Mouse (Mus musculus): ENCODE measurements around the gene Gm2a. TPM values are rescaled to one million over a fixed set of nuclear protein-coding genes. Genes with fewer than 3 reads are reported as not detected.

Gene Gm2a
- total and polyA plus RNA-seq, 2 experiments from 2014 or later = 46.4 to 50.0 TPM

GRCm38 (mm10) chr11:55117031-55117430 is 19.1 kb downstream of the Gm2a start:
- no peak for ATAC-seq (ENCODE audit: low FRiP score)
- Histone ChIP-seq H3K36me3 (ENCODE audit: insufficient read depth, low read length) (no peaks in the 10 kb centered on the region), H3K9ac (replicated peaks; ENCODE audit: low read length, poor library complexity, severe bottlenecking) (no peak overlapping the region), H3K27ac (ENCODE audit: low read depth, low read length) (no peak overlapping the region), H3K9me3 (ENCODE audit: low read length) (no peaks in the 10 kb centered on the region), H3K27me3 (ENCODE audit: insufficient read depth, low read length) (no peaks in the 10 kb centered on the region), H3K4me1 (ENCODE audit: insufficient read depth, low read length) (peaks cover 3% of the 10 kb centered on the region; the same call in 1 of the 2 replicates), H3K4me3 (ENCODE audit: low read depth, low read length) (no peak overlapping the region), H3K4me2 (ENCODE audit: low read depth, low read length, poor library complexity, severe bottlenecking) (no peak overlapping the region)
- no peak for DNase-seq (ENCODE audit: low spot score)
- 88% methylated on average over 2 of the region's 2 CpGs for WGBS
- no peak for TF ChIP-seq CTCF (IDR thresholded peaks at IDR 0.05)

- Histone ChIP-seq H3K4me1 (ENCODE audit: insufficient read depth, low read length) (peaks cover 3% of the 10 kb centered on the region; the same call in 1 of the 2 replicates), H3K9ac (replicated peaks; ENCODE audit: low read length, poor library complexity, severe bottlenecking) (no peak overlapping the region), H3K27me3 (ENCODE audit: insufficient read depth, low read length) (no peaks in the 10 kb centered on the region), H3K27ac (ENCODE audit: low read depth, low read length) (peak overlapping the region; percentile 69; the same call in 1 of the 2 replicates), H3K4me3 (ENCODE audit: low read depth, low read length) (no peak overlapping the region), H3K9me3 (ENCODE audit: low read length) (no peaks in the 10 kb centered on the region), H3K36me3 (ENCODE audit: insufficient read depth, low read length) (no peaks in the 10 kb centered on the region), H3K4me2 (ENCODE audit: low read depth, low read length, poor library complexity, severe bottlenecking) (no peak overlapping the region)
- no peak for ATAC-seq (ENCODE audit: low FRiP score)
- no peak for DNase-seq (ENCODE audit: low spot score)
- no peak for TF ChIP-seq CTCF (IDR thresholded peaks at IDR 0.05)
These were observed 22.4 kb downstream of the Gm2a start for GRCm38 (mm10) chr11:55120279-55120678.

- no peak for TF ChIP-seq CTCF (IDR thresholded peaks at IDR 0.05)
- Histone ChIP-seq H3K9ac (replicated peaks; ENCODE audit: low read length, poor library complexity, severe bottlenecking) (no peak overlapping the region), H3K36me3 (ENCODE audit: insufficient read depth, low read length) (no peaks in the 10 kb centered on the region), H3K4me3 (ENCODE audit: low read depth, low read length) (no peak overlapping the region), H3K9me3 (ENCODE audit: low read length) (no peaks in the 10 kb centered on the region), H3K27ac (ENCODE audit: low read depth, low read length) (peak overlapping the region; percentile 69), H3K4me1 (ENCODE audit: insufficient read depth, low read length) (peaks cover 3% of the 10 kb centered on the region; the same call in 1 of the 2 replicates), H3K4me2 (ENCODE audit: low read depth, low read length, poor library complexity, severe bottlenecking) (no peak overlapping the region), H3K27me3 (ENCODE audit: insufficient read depth, low read length) (no peaks in the 10 kb centered on the region)
- DNase-seq (ENCODE audit: low spot score) (no peak), ATAC-seq (ENCODE audit: low FRiP score) (no peak)
- 61% methylated on average over 8 of the region's 8 CpGs for WGBS
These were observed 22.9 kb downstream of the Gm2a start for GRCm38 (mm10) chr11:55120821-55121271.

GRCm38 (mm10) chr11:55121430-55121829 is 23.5 kb downstream of the Gm2a start:
- DNase-seq (ENCODE audit: low spot score) (no peak), ATAC-seq (ENCODE audit: low FRiP score) (no peak)
- Histone ChIP-seq H3K9me3 (ENCODE audit: low read length) (no peaks in the 10 kb centered on the region), H3K36me3 (ENCODE audit: insufficient read depth, low read length) (no peaks in the 10 kb centered on the region), H3K4me2 (ENCODE audit: low read depth, low read length, poor library complexity, severe bottlenecking) (no peak overlapping the region), H3K4me3 (ENCODE audit: low read depth, low read length) (no peak overlapping the region), H3K9ac (replicated peaks; ENCODE audit: low read length, poor library complexity, severe bottlenecking) (no peak overlapping the region), H3K27me3 (ENCODE audit: insufficient read depth, low read length) (no peaks in the 10 kb centered on the region), H3K4me1 (ENCODE audit: insufficient read depth, low read length) (peaks cover 3% of the 10 kb centered on the region; the same call in 1 of the 2 replicates), H3K27ac (ENCODE audit: low read depth, low read length) (peak overlapping the region; percentile 69)
- no peak for TF ChIP-seq CTCF (IDR thresholded peaks at IDR 0.05)
- WGBS = 94% methylated on average over 1 of the region's 1 CpGs

- TF ChIP-seq CTCF (IDR thresholded peaks at IDR 0.05) = no peak
- H3K4me2 ChIP-seq (ENCODE audit: low read depth, low read length, poor library complexity, severe bottlenecking) = no peak overlapping the region
- H3K4me3 ChIP-seq (ENCODE audit: low read depth, low read length) = no peak overlapping the region
- H3K27me3 ChIP-seq (ENCODE audit: insufficient read depth, low read length) = no peaks in the 10 kb centered on the region
- 80% methylated on average over 3 of the region's 3 CpGs for WGBS
- H3K36me3 ChIP-seq (ENCODE audit: insufficient read depth, low read length) = no peaks in the 10 kb centered on the region
- no peak overlapping the region for H3K27ac ChIP-seq (ENCODE audit: low read depth, low read length)
- no peak overlapping the region for H3K9ac ChIP-seq (replicated peaks; ENCODE audit: low read length, poor library complexity, severe bottlenecking)
- ATAC-seq (ENCODE audit: low FRiP score) = no peak
- DNase-seq (ENCODE audit: low spot score) = no peak
- H3K9me3 ChIP-seq (ENCODE audit: low read length) = no peaks in the 10 kb centered on the region
- H3K4me1 ChIP-seq (ENCODE audit: insufficient read depth, low read length) = no peaks in the 10 kb centered on the region; the same call in 1 of the 2 replicates
These were observed 28.7 kb downstream of the Gm2a start for GRCm38 (mm10) chr11:55126663-55127062.

GRCm38 (mm10) chr11:55127937-55128336 is 30.0 kb downstream of the Gm2a start:
- H3K9me3 ChIP-seq (ENCODE audit: low read length) = no peaks in the 10 kb centered on the region
- H3K36me3 ChIP-seq (ENCODE audit: insufficient read depth, low read length) = no peaks in the 10 kb centered on the region
- H3K27ac ChIP-seq (ENCODE audit: low read depth, low read length) = no peak overlapping the region
- H3K27me3 ChIP-seq (ENCODE audit: insufficient read depth, low read length) = no peaks in the 10 kb centered on the region
- no peak overlapping the region for H3K4me3 ChIP-seq (ENCODE audit: low read depth, low read length)
- WGBS = 63% methylated on average over 6 of the region's 6 CpGs
- H3K9ac ChIP-seq (replicated peaks; ENCODE audit: low read length, poor library complexity, severe bottlenecking) = no peak overlapping the region
- no peaks in the 10 kb centered on the region; the same call in 1 of the 2 replicates for H3K4me1 ChIP-seq (ENCODE audit: insufficient read depth, low read length)
- no peak for ATAC-seq (ENCODE audit: low FRiP score)
- TF ChIP-seq CTCF (IDR thresholded peaks at IDR 0.05) = no peak
- DNase-seq (ENCODE audit: low spot score) = no peak
- H3K4me2 ChIP-seq (ENCODE audit: low read depth, low read length, poor library complexity, severe bottlenecking) = no peak overlapping the region
